Mouse (Mus musculus) heart, postnatal 10 days (tissue): ENCODE results near the gene Rnf31. TPM values are rescaled to one million over a fixed set of nuclear protein-coding genes. Genes with fewer than 3 reads are reported as not detected.

ENCODE experiments used
- DNase-seq, 2 experiments: peaks; one replicate each; pipeline ENCODE4 v3.0.0; 2021
- intact Hi-C: fragments of 180-260 bp; cut with DNase I; formaldehyde crosslinking; loops from one replicate; pipeline ENCODE4 v1.15.1; 2025
- total RNA-seq, 2 experiments: library from RNA; stranded (reverse); gene quantifications; 2 replicates each; pipeline ENCODE4 v1.2.3; 2021

The Rnf31 gene
- 10 to 100 TPM; 21.7 to 28.3 TPM for total RNA-seq

DNA sequence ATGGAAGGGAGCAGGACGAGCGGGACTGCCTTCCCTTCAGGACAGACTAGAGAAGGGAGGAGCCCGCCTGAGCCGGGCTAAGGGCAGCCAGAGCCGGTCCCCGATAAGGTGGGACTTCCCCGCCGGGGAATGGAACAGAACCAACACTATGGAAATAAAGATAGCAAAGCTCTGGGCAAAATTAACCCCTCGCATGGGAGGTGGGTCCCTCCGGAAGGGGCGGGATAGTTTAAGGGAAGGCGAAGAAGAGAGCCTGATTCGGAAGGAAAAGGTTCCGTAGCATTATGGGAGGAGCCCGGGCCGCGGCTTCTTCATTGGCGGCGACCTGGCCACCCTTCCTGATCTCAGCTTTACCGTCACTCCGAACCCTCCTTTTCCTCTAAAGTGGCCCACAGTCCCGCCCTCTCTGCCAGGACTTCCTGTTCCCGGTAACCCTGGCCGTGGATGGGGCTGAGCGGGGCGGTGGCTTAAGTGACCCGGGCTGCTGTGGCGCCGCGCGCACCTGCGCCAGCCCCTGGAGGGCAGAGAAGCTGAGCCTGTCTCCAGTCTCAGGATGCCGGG, at the start of gene Rnf31:
TSS of gene Rnf31 (plus strand) at position 378 of the 561 bp plus-strand sequence.
- intact Hi-C loops: no loop called here

DNA sequence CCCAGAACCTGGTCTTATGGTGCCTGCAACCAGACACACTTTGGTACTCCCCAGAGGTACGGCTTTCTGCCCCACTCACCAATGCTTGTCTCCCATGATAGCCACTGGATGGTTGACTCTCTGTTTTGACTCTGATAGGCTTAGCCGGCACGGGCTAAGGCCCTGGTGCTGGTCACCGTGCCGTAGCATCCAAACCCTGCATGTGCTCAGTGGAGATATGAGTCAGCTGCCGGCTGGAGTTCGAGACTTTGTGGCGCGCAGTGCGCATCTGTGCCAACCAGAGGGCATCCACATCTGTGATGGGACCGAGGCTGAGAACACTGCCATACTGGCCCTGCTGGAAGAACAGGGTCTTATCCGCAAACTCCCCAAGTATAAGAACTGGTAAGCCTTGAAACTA, 49.2 kb upstream of the Rnf31 start:
- intact Hi-C loops: no loop called here

More for the DNA sequence above, at the start of gene Rnf31:
- peak; percentile 96 for DNase-seq

DNA sequence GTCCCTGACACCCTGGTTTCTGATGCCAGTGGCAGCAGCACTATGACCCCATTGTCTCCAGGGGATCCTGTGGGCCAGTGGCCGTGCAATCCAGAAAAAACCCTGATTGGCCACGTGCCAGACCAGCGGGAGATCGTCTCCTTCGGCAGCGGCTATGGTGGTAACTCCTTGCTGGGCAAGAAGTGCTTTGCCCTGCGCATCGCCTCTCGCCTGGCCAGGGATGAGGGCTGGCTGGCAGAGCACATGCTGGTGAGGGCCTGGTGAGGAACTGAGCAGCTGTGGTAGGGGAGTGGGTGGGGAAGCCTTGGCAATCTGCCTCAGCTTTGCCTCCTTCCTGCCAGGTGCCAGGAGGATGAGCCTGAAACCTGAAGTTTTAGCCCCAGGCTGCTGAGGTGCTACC, 47.2 kb upstream of the Rnf31 start:
- no peak for DNase-seq
- intact Hi-C loops: no loop called here

More for the DNA sequence above, 49.2 kb upstream of the Rnf31 start:
- no peak for DNase-seq

DNA sequence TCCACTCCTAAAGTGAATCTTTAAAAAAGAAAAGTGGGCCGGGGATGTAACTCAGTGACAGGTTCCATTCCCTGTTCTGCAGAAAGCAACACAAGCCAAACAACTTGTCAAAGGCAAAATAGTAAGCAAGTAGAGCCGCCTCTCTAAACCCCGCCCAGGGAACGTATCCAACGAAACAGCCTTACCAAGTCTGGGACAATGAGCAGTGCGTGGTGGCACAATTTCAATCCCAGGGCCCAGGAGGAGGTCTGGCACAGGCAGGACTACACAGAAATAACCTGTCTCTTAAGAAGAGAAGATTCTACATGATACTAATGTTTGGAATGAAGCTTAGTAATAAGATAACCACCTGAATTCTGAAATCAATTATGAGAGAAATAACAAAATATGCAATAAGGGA, 41.3 kb upstream of the Rnf31 start:
- intact Hi-C loops: no loop called here

DNA sequence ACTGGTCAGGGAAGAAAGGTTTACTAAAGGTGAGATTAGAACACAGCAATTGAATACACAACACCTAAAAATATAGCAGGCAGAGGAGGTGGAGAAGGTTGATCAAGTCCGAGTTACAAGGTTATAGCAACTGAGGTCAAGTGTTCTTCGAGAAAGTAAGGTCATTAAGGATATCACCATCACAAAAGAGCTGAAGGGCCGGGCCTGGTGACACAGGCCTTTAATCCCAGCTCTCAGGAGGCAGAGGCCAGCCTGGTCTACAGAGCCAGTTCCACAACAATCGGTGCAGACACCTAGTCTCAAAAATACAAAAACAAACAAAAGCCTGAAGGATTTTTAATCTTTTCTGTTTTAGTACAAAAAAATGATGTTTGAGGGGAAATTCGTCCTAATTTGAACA, 40.2 kb upstream of the Rnf31 start:
- DNase-seq: no peak
- intact Hi-C loops: no loop called here

More for the DNA sequence above, 41.3 kb upstream of the Rnf31 start:
- DNase-seq: no peak

DNA sequence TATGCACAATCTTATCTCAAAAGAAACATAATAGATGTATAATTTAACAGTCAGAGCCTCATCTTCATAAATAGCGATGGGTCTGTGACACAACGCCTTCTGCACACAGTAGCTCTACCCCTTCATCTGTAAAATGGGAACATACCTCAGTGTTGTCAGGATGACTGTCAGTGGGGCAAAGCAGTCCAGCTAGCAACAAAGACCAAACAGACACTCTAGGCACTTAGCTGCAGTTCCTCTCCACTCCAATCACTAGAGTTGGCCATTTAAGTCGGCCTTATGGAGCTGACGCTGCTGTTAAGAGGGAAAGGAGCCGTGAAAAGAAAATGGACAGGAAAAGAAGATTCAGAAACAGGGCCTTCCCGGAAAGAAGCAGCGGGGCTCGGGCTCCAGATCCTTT, 39.7 kb upstream of the Rnf31 start:
- no peak for DNase-seq
- intact Hi-C loops: no loop called here

DNA sequence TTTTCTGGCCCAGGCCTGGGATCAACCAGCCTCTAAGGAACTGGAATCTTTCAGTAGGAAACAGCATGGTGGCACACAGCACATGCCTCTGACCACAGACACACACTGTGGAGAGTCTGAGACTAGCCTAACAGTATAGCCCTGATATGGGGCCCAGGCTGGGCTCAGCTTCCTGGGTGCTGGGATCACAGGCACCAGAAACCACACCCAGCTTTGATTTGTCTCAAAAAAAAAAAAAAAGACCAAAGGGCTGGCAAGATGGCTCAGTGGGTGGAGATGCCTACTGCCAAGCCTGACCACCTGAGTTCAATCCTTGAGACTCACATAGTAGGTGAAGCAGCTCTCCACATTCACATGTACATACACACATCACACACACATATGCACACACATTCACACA, 36.9 kb upstream of the Rnf31 start:
- DNase-seq: no peak
- intact Hi-C loops: no loop called here

DNA sequence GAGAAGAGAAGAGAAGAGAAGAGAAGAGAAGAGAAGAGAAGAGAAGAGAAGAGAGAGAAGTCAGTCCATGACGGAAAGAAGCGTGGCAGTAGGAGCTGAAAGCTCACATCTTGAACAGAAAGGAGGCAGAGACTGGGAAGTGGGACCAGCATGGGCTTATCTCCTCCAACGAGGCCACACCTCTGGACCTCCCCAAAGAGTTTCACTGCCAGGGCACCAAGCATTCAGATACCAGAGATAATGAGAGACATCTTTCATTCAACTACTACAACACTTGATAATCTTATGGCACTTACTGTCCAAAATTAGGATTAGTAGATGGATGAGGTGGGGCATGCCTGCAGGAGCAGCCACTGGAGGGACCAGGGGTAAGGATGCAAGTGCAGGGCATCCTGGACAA, 35.7 kb upstream of the Rnf31 start:
- DNase-seq: no peak
- intact Hi-C loops: no loop called here

DNA sequence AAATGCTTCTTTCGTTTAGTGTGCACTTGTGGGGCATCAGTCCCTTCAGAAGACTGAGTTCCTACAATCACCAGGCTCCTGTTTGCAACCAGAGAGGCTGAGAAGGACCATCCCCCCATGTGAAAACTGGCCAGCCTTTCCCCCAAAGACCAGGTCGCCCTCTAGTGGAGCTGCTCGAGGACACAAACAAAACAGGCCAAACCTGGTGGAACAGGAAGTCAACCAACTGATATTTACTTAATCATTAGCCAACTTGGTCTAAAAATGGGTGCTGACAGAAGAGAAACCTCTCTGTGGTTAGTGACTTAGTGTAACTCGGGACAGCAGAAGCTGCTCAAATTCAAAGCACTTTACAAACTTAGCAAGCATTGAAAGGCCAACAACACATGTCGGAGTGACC, 34.5 kb upstream of the Rnf31 start:
- intact Hi-C loops: loop anchor here (1.0 kb wide), 1 partner anchor 60 kb away; no protein-coding TSS in a partner anchor
- DNase-seq: peak; percentile 84 to 94

DNA sequence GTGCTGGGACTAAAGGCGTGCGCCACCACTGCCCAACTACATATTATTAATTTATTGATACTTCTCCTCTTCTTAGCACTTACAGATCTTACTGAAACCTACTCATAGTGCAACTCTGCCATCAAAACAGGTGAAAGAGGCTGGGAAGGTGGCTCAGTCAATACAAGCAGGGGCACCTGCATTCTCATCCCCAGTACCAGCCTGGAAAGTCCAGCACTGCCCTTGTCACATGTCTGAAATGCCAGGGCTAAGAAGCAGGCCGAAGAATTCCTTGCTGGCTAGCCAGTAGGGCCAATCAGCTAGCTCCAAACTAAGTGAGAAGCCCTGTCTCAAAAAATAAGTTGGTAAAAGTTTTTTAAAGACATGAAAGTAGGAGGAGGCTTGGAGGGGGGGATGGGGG, 33.9 kb upstream of the Rnf31 start:
- intact Hi-C loops: loop anchor here (1.0 kb wide), 1 partner anchor 60 kb away; no protein-coding TSS in a partner anchor

DNA sequence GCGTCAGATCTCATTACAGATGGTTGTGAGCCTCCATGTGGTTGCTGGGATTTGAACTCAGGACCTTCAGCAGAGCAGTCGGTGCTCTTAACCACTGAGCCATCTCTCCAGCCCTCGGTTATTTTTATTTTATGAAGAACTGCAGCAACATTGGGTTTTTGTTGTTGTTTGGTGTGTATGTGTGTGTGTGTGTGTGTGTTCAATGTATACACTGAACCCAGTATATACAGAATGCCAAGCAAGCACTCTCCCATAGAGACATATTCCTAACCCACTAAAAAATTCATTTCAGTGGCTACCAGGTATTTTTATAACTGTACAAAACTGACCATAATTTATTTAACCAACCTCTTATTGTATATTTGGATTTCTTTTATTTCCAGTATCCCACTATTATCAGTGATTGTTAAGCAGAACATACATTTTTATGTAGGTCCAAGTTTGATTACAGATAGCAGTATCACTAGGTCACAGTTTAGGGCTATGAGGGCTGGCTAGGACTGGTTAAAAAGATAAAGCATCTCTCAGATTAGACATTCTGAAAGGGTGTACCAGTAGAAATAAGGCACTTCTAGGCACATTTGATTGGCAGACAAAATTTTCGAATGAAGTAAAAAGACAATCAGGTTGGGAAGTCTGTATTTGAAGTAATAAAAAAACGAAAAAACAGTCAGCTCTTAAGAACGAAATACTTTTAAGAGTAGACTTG, 32.6 kb upstream of the Rnf31 start:
- intact Hi-C loops: no loop called here
- DNase-seq: no peak

More for the DNA sequence above, 33.9 kb upstream of the Rnf31 start:
- DNase-seq: no peak

DNA sequence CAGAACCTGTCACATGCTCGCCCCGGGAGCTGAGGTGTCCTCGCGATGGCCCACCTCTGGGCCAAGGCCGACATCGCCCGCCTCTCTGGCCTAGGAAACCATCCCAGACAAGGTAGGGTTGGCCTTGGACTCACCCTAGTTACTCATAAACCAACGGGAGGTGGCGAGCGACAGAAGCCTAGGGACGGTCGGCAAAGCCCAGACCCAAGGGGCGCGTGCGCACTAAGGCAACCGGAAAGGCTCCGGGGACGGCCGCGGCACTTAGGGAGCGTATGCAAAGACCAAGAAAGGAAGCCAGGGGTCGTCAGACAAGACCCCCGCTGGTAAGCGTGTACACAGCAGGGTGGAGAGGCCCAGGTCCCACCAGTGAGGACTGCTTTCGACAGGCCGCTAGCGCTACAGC, 31.7 kb upstream of the Rnf31 start, which contains the start of gene Dcaf11:
TSS of gene Dcaf11 (plus strand) at position 208 of the 403 bp plus-strand sequence.
- peak; percentile 93 to 94 for DNase-seq

DNA sequence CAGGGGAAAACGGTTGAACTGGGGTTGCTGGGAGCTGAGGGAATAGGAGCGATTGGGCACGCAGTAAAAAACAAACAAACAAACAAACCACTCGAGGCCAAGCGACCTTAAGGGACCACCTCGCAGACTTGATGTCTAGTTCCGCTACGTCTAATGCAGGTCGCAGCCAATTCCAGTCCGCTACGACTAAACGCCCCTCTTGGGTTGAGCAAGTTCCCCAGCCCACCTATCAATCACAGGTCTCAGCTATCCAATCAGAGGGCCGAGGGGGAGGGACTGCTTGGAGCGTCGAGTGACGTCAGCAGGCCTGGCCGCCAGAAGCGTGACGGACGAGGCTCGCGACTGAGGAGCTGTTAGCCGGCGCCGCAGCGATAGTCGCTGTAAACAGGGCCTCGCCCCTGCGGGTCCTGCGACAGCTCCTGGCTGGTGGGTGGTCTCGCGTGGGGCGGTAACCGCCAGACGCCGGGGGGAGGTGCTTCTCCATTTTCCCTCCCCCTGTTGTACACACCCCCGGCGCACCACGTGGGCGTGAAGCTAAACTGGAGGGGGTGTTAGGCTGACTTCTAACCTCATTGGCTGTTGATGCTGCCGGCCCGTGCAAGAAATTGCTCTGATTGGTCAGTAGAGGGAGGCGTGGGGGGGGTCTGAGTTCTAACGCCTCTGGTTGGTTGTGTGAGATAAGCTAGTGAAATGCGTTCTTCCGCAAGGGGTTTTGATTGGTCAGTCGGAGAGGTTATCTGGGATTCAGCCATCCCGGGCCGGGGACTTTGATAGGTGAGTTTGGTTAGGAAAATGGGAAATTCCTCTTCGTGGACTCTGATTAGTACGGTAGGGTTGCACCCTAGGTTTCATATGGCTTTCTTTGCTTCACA, 31.1 kb upstream of the Rnf31 start, which contains the start of gene A730061H03Rik:
TSS of gene A730061H03Rik (minus strand) at position 205 of the 872 bp plus-strand sequence.
- intact Hi-C loops: loop anchor here (1.0 kb wide), 1 partner anchor 44 kb away; no protein-coding TSS in a partner anchor
- DNase-seq: peak; percentile 98

More for the DNA sequence above, 31.7 kb upstream of the Rnf31 start, which contains the start of gene Dcaf11:
- intact Hi-C loops: loop anchor here (1.0 kb wide), 1 partner anchor 45 kb away; no protein-coding TSS in a partner anchor

DNA sequence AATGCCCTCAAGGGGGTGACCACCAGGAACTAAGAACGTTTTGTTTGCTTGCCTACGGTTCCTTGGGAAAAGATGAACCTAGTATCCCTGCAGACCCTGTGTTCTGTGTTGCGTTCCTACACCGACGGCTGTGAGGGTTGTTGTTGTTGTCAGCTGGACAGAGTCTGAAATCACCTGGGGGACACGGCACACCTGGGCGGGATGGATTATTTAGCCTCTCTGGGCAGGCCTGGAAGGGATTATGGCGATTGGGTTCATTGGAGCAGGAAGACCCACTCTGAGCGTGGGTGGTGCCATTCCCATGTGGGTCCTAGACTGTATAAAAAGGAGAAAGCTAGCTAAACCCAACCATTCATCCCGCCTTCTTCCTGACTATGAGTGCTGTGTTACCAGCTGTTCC, 29.6 kb upstream of the Rnf31 start:
- DNase-seq: no peak
- intact Hi-C loops: no loop called here

DNA sequence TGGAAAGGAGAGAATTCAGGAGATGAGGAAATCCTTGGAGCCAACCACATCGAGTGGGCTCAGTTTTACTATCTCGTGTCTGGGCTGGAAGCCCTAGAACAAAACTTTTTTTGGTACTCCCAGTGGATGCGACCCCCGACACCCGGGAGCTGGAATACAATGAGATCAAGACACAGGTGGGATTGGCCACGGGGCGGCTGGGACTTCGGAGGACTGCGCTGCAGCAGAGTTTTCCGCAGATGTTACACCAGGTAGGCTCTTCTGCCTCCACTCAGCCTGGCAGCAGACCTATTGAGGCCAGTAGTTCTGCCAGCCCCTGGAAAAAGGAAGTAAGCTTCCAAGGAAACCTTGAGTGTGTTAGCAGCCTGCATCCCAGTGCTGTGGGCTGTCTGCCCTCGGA, 28.3 kb upstream of the Rnf31 start:
- DNase-seq: no peak
- intact Hi-C loops: no loop called here

DNA sequence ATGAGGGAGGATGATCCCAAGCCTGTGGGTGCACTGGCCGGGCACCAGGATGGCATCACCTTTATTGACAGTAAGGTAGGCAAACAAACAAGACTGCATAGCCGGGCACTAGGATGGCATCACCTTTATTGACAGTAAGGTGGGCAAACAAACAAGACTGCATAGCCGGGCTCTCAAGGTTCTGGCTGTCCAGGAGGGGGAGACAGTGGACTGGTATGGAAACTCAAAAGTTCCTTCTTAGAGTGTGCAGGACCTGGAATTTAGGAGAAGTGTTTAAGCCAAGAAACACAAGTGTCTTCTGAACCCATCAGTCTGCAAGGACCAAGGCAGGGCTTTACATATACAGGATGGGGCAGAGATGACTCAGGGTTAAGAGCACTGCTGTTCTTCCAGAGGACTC, 25.8 kb upstream of the Rnf31 start:
- DNase-seq: no peak
- intact Hi-C loops: no loop called here

DNA sequence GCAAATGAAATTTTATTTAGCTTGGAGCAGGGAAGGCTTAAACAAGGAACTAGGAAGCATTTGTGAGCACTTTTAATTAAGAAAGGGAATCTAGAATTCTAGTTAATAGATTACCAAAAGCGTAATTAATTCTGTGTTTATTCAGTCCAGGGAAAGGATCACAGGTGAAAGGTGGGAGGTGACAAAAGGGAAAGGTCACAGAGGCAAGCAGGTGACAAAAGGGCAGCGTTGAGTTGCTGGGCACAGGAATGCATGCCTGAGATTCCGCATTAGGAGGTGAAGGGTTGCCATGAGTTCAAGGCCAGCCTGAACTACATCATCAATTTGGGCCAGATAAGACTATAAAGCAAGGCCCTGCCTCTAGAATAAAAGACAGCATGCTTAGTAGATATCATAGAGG, 24.0 kb upstream of the Rnf31 start:
- no peak for DNase-seq
- intact Hi-C loops: no loop called here

DNA sequence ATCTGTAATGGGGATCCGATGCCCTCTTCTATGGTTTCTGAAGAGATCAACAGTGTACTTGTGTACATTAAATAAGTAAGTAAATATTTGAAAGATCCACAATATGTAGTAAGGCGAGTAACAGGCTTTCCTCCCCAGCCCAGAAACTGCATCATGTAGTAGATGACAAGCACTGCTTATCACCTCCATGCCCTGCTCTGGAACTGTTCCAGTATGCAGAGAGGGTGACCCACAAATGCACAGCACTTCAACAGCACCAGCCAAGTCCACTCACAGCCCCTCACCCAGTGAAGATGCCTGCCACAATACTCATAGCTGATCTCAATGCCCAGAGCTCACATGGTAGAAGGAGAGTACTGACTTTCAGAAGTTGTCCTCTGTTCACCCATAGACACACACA, 20.9 kb upstream of the Rnf31 start:
- no peak for DNase-seq
- intact Hi-C loops: no loop called here

DNA sequence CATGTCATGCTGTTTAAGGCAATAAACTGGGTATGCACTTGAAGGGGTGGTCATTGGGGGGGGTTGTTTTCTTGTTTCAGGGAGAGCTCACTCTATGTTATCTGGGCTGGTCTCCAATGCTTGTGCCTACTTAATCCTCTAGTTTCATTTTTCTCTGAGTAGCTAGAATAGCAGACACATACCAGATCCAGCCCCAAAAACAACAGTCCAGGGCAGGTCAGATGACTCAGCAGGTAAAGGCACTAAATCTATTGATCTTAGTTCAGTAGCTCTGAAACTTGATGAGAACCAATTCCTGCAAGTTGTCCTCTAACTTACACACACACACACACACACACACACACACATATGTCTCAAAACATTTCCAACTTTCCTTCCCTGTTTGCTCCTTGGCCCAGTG, 19.7 kb upstream of the Rnf31 start:
- intact Hi-C loops: no loop called here
- DNase-seq: no peak

DNA sequence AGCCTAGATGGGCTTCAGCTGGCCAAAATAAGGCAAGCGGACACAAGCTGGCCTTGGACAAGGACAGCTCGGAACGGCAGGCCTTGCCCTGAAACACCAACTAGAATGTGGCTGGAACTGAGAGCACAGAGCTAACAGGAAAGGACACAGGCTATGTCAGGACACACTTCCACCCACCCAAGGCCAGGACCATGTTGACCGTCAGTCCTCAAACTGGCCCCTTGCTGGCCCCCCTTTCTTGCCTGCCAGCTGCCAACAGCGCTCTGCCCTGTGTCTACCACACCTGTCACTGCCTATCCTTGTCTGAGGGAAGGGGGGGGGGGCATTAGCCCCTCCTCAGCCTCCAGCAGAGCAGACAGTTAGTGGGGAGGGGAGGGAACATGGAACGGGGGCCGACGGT, 16.2 kb upstream of the Rnf31 start, which contains the start of gene Fitm1:
TSS of gene Fitm1 (plus strand) at position 316 of the 400 bp plus-strand sequence.
- intact Hi-C loops: no loop called here

DNA sequence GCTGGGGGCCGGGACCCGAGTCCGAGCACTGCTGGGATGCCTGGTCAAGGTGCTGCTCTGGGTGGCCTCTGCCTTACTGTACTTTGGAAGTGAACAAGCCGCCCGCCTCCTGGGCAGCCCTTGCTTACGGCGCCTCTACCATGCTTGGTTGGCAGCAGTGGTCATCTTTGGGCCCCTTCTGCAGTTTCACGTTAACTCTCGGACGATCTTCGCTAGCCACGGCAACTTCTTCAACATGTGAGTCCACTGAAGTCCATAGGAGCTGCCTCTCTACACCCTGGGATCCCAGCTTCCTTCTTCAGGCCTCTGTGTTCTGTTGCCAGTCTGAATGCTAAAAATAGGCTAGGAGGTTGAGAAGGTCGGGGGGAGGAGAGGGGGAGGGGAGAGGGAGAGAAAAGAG, 15.8 kb upstream of the Rnf31 start:
- DNase-seq: peak in 1 of 2 experiments; percentile 54
- intact Hi-C loops: no loop called here

More for the DNA sequence above, 16.2 kb upstream of the Rnf31 start, which contains the start of gene Fitm1:
- DNase-seq: peak; percentile 82 to 83
